Mouse (Mus musculus) liver, postnatal 0 days (tissue): Measurements from ENCODE around the gene Gm10096. TPM values are rescaled to one million over a fixed set of nuclear protein-coding genes. Genes with fewer than 3 reads are reported as not detected.
"Not testable (repeated sequence)": the region's sequence is repeated elsewhere in the genome, so short reads cannot be mapped to it uniquely, and the experiment has no call there.

Source experiments
- ATAC-seq: fragments of 200-750 bp; cut with Nextera tagmentation; 2 replicates; pipeline ENCODE4 v1.8.0; 2017; ENCODE audit warnings: mild to moderate bottlenecking, moderate library complexity
- DNase-seq: peaks from one replicate; pipeline ENCODE4 v3.0.0-alpha.2; 2016
- H3K27ac ChIP-seq: fragments of 300-500 bp; sonication (generic); 2 replicates; pipeline ENCODE4 v1.5.1; 2014; ENCODE audit warnings: antibody characterized with exemption, moderate library complexity, mild to moderate bottlenecking, low read depth
- H3K27me3 ChIP-seq: fragments of 300-500 bp; sonication (generic); 2 replicates; pipeline ENCODE4 v1.6.1; 2014; ENCODE audit warnings: low read length, control low read depth, mixed read lengths; ENCODE audit not compliant: insufficient read depth
- H3K36me3 ChIP-seq: fragments of 300-500 bp; sonication (generic); replicated peaks from 2 replicates; pipeline ENCODE4 v1.6.1; 2014; ENCODE audit warnings: mild to moderate bottlenecking, control low read depth, low read length, moderate library complexity, mixed read lengths; ENCODE audit not compliant: insufficient read depth
- H3K4me1 ChIP-seq: fragments of 300-500 bp; sonication (generic); 2 replicates; pipeline ENCODE4 v1.6.1; 2014; ENCODE audit warnings: antibody characterized with exemption, mild to moderate bottlenecking, control low read depth; ENCODE audit not compliant: insufficient read depth
- H3K4me2 ChIP-seq: fragments of 300-500 bp; sonication (generic); 2 replicates; pipeline ENCODE4 v1.6.1; 2014; ENCODE audit warnings: low read depth, mild to moderate bottlenecking, low read length, moderate library complexity, mixed read lengths
- H3K4me3 ChIP-seq: fragments of 300-500 bp; sonication (generic); 2 replicates; pipeline ENCODE4 v1.5.1; 2014; ENCODE audit warnings: low read depth, low read length
- H3K9ac ChIP-seq: fragments of 300-500 bp; sonication (generic); replicated peaks from 2 replicates; pipeline ENCODE4 v1.6.1; 2014; ENCODE audit warnings: mild to moderate bottlenecking, moderate library complexity
- H3K9me3 ChIP-seq: fragments of 300-500 bp; sonication (generic); 2 replicates; pipeline ENCODE4 v1.6.1; 2016; ENCODE audit warnings: mild to moderate bottlenecking, control low read depth, low read length, mixed read lengths
- WGBS: fragments of 180-500 bp; shearing (Covaris S2); extraction: QIAGEN DNeasy Blood & Tissue Kit; methylation state at CpG from one replicate; pipeline ENCODE4 v1.1.7; 2014; ENCODE audit not compliant: insufficient replicate concordance; 5-methylcytosine and 5-hydroxymethylcytosine counted together
- polyA plus RNA-seq: library from polyadenylated mRNA; unstranded; fragments of >200 nt; fragmentation: Nextera tagmentation; extraction: Ambion mirVana; gene quantifications from 2 replicates; pipeline ENCODE4 v1.2.1, GENCODE M21; 2015

The Gm10096 gene
- polyA plus RNA-seq = not detected in 2 replicates

- H3K27ac ChIP-seq, H3K36me3 ChIP-seq, H3K4me2 ChIP-seq, H3K4me1 ChIP-seq, H3K27me3 ChIP-seq, ATAC-seq, H3K9me3 ChIP-seq, DNase-seq, H3K9ac ChIP-seq, H3K4me3 ChIP-seq: not testable (repeated sequence)
- WGBS = no CpG with 5 or more reads among the region's 5 CpGs
These were observed at the start of gene Gm10096 for GRCm38 (mm10) chrX:28954602-28955001. TSS of gene Gm10096 (minus strand) at chrX:28954702.
